Mouse (Mus musculus): ENCODE measurements around the gene Snu13. TPM values are rescaled to one million over a fixed set of nuclear protein-coding genes. Genes with fewer than 3 reads are reported as not detected.
A peak's percentile ranks its signal among the peaks of the same experiment; 100 is the strongest.

Snu13 gene
- polyA plus RNA-seq, 1 experiment = 271 TPM

DNA sequence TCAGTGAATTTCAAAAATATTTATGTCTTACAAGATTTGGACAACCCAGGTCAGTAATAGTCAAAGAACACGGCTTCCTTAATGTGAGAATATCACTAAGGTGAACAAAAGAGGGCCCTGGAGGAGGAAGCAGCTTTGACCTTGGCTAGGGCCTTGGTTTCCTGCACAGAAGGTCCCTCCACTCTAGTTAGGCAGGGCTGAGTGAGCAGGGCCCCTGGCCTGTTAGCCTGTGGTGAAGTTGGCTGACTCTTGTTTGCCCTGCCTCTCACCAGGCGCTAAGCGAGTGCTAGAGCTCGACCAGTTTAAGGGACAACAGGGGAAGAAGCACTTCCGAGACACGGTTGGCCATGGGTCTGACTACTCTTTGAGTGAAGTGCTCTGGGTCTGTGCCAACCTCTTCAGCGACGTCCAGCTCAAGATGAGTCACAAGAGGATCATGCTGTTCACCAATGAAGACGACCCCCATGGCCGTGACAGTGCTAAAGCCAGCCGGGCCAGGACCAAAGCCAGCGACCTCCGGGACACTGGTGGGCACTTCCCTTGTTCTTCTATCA is 24.8 kb downstream of the Snu13 start:
- Histone ChIP-seq H3K27me3 (ENCODE audit: control insufficient read depth, insufficient read depth, low read length, poor library complexity, severe bottlenecking) (no peaks in the 10 kb centered on the region), H3K9ac (ENCODE audit: low read depth, poor library complexity, severe bottlenecking) (no peak overlapping the region), H3K36me3 (ENCODE audit: control insufficient read depth, insufficient read depth, low read length, poor library complexity, severe bottlenecking) (peaks cover 43% of the 10 kb centered on the region), H3K4me1 (ENCODE audit: control insufficient read depth, insufficient read depth, low read length) (no peaks in the 10 kb centered on the region), H3K27ac (ENCODE audit: insufficient read depth, low read length) (no peak overlapping the region), H3K4me3 (ENCODE audit: low read depth, low read length) (no peak overlapping the region), H3K9me3 (replicated peaks; ENCODE audit: control insufficient read depth, insufficient read depth, low read length, poor library complexity, severe bottlenecking) (no peaks in the 10 kb centered on the region)
- TF ChIP-seq CTCF (IDR thresholded peaks at IDR 0.05; ENCODE audit: low read depth, low read length) (no peak), EP300 (IDR thresholded peaks at IDR 0.05; ENCODE audit: insufficient read depth, low read depth, low read length) (no peak), POLR2A (IDR thresholded peaks at IDR 0.05; ENCODE audit: insufficient read depth, low read length) (no peak)

DNA sequence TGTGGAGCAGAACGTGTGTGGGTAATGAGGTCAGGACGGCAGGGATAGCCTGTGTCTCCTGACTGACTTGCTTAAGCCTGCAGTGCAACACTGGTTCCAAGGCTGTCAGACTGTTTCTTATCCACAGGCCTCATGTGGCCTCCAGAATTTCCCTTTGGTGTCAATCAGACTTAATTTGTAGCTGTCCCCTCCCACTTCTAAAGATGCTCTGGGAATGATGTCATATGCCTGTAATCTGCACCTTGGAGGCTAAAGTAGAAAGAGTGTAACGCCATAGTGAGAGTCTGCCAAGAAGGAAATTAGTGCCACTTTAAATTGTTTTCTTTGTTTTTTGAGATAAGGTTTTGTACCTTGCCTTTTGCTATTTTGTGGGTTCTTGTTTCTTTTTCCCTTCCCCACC is 28.1 kb downstream of the Snu13 start:
- H3K4me1 ChIP-seq (ENCODE audit: control insufficient read depth, insufficient read depth, low read length) = no peaks in the 10 kb centered on the region
- no peak overlapping the region for H3K27ac ChIP-seq (ENCODE audit: insufficient read depth, low read length)
- peaks cover 26% of the 10 kb centered on the region for H3K36me3 ChIP-seq (ENCODE audit: control insufficient read depth, insufficient read depth, low read length, poor library complexity, severe bottlenecking)
- TF ChIP-seq CTCF (IDR thresholded peaks at IDR 0.05; ENCODE audit: low read depth, low read length) (no peak), EP300 (IDR thresholded peaks at IDR 0.05; ENCODE audit: insufficient read depth, low read depth, low read length) (no peak), POLR2A (IDR thresholded peaks at IDR 0.05; ENCODE audit: insufficient read depth, low read length) (no peak)
- no peaks in the 10 kb centered on the region for H3K9me3 ChIP-seq (replicated peaks; ENCODE audit: control insufficient read depth, insufficient read depth, low read length, poor library complexity, severe bottlenecking)
- no peak overlapping the region for H3K4me3 ChIP-seq (ENCODE audit: low read depth, low read length)
- no peak overlapping the region for H3K9ac ChIP-seq (ENCODE audit: low read depth, poor library complexity, severe bottlenecking)
- H3K27me3 ChIP-seq (ENCODE audit: control insufficient read depth, insufficient read depth, low read length, poor library complexity, severe bottlenecking) = no peaks in the 10 kb centered on the region

DNA sequence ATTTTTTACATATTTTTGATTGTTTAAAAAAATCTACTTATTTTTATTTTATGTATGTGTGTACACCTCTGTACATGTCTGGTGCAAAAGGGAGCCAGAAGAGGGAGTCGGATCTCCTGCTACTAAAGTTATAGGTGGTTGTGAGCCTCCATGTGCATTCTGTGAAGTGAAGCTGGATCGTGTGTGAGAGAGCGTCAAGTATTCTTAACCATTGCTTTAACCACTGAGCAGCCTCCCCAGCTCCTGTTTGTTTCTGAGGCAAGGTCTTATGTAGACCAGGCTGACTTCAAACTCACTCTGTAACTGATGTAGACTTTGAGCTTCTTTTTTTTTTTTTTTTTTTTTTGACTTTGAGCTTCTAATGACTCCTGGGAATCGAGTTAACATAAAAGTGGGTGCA is 29.9 kb downstream of the Snu13 start:
- H3K4me1 ChIP-seq (ENCODE audit: control insufficient read depth, insufficient read depth, low read length) = no peaks in the 10 kb centered on the region
- H3K9me3 ChIP-seq (replicated peaks; ENCODE audit: control insufficient read depth, insufficient read depth, low read length, poor library complexity, severe bottlenecking) = no peaks in the 10 kb centered on the region
- TF ChIP-seq EP300 (IDR thresholded peaks at IDR 0.05; ENCODE audit: insufficient read depth, low read depth, low read length) = no peak
- TF ChIP-seq CTCF (IDR thresholded peaks at IDR 0.05; ENCODE audit: low read depth, low read length) = no peak
- TF ChIP-seq POLR2A (IDR thresholded peaks at IDR 0.05; ENCODE audit: insufficient read depth, low read length) = no peak
- H3K4me3 ChIP-seq (ENCODE audit: low read depth, low read length) = no peak overlapping the region
- H3K27me3 ChIP-seq (ENCODE audit: control insufficient read depth, insufficient read depth, low read length, poor library complexity, severe bottlenecking) = no peaks in the 10 kb centered on the region
- H3K27ac ChIP-seq (ENCODE audit: insufficient read depth, low read length) = no peak overlapping the region
- H3K9ac ChIP-seq (ENCODE audit: low read depth, poor library complexity, severe bottlenecking) = no peak overlapping the region; the same call in 1 of the 2 replicates
- peaks cover 18% of the 10 kb centered on the region for H3K36me3 ChIP-seq (ENCODE audit: control insufficient read depth, insufficient read depth, low read length, poor library complexity, severe bottlenecking)

DNA sequence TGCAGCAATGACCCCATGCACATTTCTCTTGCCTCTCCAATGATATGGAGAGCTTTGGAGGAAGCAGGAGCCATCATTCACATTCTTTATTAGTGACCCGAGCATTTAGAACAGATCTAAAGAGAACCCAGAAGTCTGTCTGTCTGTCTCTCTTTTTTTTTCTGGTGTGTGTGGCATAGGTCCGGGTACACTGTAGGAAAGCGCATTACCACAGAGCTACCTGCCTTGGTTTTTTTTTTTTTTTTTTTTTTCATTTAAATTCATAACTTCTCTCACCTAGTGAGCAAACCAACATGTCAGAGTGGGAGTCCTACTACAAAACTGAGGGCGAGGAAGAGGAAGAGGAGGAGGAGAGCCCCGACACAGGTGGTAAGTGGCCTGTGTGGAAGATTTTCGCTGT is 30.6 kb downstream of the Snu13 start:
- Histone ChIP-seq H3K4me3 (ENCODE audit: low read depth, low read length) (peak overlapping the region; percentile 81), H3K36me3 (ENCODE audit: control insufficient read depth, insufficient read depth, low read length, poor library complexity, severe bottlenecking) (peaks cover 13% of the 10 kb centered on the region), H3K9ac (ENCODE audit: low read depth, poor library complexity, severe bottlenecking) (peak overlapping the region; percentile 14), H3K27me3 (ENCODE audit: control insufficient read depth, insufficient read depth, low read length, poor library complexity, severe bottlenecking) (no peaks in the 10 kb centered on the region), H3K9me3 (replicated peaks; ENCODE audit: control insufficient read depth, insufficient read depth, low read length, poor library complexity, severe bottlenecking) (no peaks in the 10 kb centered on the region), H3K4me1 (ENCODE audit: control insufficient read depth, insufficient read depth, low read length) (no peaks in the 10 kb centered on the region), H3K27ac (ENCODE audit: insufficient read depth, low read length) (no peak overlapping the region)
- no peak for TF ChIP-seq POLR2A (IDR thresholded peaks at IDR 0.05; ENCODE audit: insufficient read depth, low read length)
- no peak for TF ChIP-seq CTCF (IDR thresholded peaks at IDR 0.05; ENCODE audit: low read depth, low read length)
- TF ChIP-seq EP300 (IDR thresholded peaks at IDR 0.05; ENCODE audit: insufficient read depth, low read depth, low read length) = no peak

DNA sequence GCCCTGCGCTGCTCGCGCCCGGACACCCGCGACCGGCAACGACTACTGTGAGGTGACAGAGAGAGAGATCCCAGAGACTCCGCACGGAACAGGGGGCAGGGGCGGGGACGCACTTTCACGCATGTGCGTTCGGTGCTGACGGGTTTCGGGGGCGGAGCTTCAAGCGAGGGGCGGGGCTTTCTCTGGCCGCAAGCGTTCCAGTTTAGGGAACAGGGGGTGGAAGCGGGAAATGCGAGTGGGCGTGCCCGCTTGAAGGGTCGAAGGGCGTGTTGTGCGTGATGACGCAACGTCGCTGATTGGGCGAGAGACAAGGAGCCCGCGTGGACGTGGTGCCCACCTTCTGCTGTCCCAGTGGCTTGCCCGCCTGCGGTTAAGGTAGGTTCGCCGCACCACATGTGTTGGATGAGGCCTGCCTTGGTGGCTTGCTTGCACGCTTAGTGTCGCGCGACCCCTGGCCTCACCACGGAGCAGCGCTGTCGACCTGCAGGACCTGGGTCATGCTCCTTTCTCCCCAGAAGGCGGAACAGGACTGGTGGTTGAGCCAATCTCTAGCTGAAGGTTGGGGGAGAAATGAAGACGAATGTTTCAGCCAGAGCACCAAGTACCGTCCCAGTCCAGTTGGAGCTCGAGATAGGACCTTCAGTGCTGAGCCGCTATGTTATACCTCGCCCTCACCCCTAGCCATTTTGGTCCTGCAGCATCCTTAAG is 31.1 kb downstream of the Snu13 start:
- Histone ChIP-seq H3K9me3 (replicated peaks; ENCODE audit: control insufficient read depth, insufficient read depth, low read length, poor library complexity, severe bottlenecking) (no peaks in the 10 kb centered on the region), H3K36me3 (ENCODE audit: control insufficient read depth, insufficient read depth, low read length, poor library complexity, severe bottlenecking) (peaks cover 10% of the 10 kb centered on the region), H3K27ac (ENCODE audit: insufficient read depth, low read length) (no peak overlapping the region), H3K9ac (ENCODE audit: low read depth, poor library complexity, severe bottlenecking) (peak overlapping the region; percentile 74), H3K4me3 (ENCODE audit: low read depth, low read length) (peak overlapping the region; percentile 81), H3K27me3 (ENCODE audit: control insufficient read depth, insufficient read depth, low read length, poor library complexity, severe bottlenecking) (no peaks in the 10 kb centered on the region), H3K4me1 (ENCODE audit: control insufficient read depth, insufficient read depth, low read length) (no peaks in the 10 kb centered on the region)
- TF ChIP-seq POLR2A (IDR thresholded peaks at IDR 0.05; ENCODE audit: insufficient read depth, low read length) (peak; percentile 98), CTCF (IDR thresholded peaks at IDR 0.05; ENCODE audit: low read depth, low read length) (no peak), EP300 (IDR thresholded peaks at IDR 0.05; ENCODE audit: insufficient read depth, low read depth, low read length) (peak; percentile 18; the same call in 1 of the 2 replicates)
